Mouse (Mus musculus): ENCODE data around the gene Gm21680. TPM values are rescaled to one million over a fixed set of nuclear protein-coding genes. Genes with fewer than 3 reads are reported as not detected.
"Not testable (repeated sequence)": the region's sequence is repeated elsewhere in the genome, so short reads cannot be mapped to it uniquely, and the experiment has no call there.

Gene Gm21680
- total RNA-seq (2014; rRNA removed) (not detected in 2 replicates), polyA plus RNA-seq (2012; rRNA removed) (not detected in 2 replicates)

DNA sequence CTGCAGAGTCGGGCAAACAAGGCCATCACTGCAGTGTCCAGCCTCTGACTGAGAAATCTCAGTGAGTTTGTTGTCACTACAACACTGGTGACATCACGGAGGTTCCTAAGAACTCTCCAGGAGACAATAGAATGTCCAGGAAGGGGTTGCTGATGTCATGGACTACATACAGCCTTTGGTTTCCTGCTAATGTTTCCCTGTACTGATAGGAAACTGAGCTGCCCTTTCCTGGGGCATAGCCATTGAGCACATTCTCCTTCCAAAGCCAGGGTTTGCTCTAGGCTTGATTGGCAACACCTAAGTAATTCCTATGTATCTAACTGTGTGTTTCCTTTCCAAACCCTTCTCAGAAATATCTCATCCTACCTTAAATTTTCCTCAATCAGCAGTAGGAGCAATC, at the start of gene Gm21680:
Gm21680 (minus strand) TSS at position 101 of the 400 bp plus-strand sequence.
- not testable (repeated sequence) for H3K4me1 ChIP-seq (ENCODE audit: control insufficient read depth, insufficient read depth, low read length); H3K36me3 ChIP-seq (ENCODE audit: control insufficient read depth, insufficient read depth, low read length); H3K27me3 ChIP-seq (ENCODE audit: control insufficient read depth, insufficient read depth, low read length); H3K9ac ChIP-seq (ENCODE audit: low read depth, low read length); H3K4me3 ChIP-seq (ENCODE audit: insufficient read depth, low read depth, low read length); H3K79me2 ChIP-seq (ENCODE audit: control insufficient read depth, insufficient read depth, low read length); DNase-seq (ENCODE audit: extremely low read depth, low read depth, low spot score); H3K27ac ChIP-seq (replicated peaks; ENCODE audit: insufficient read depth, low read depth, low read length)
- WGBS = no CpG with 5 or more reads among the region's 2 CpGs

DNA sequence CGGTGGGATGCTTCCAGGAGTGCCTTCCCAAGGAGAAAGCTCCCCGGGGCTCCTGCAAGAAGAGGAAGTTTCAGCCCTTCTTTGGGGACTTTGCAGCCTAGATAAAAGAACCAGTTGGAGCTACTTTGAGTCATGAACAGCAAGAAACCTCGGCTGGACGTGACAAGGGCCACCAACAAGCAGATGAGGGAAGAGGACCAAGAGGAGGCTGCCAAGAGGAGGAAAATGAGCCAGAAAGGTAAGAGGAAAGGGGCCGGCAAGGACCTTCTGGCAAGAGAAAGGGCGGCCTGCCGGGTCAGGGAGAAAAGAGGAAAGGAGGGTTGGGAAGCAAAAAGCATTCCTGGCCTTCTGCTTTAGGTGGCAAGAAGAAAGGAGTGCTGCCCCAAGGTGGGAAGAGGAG, 35.2 kb upstream of the Gm21680 start:
- H3K36me3 ChIP-seq (ENCODE audit: control insufficient read depth, insufficient read depth, low read length); H3K4me3 ChIP-seq (ENCODE audit: insufficient read depth, low read depth, low read length); H3K79me2 ChIP-seq (ENCODE audit: control insufficient read depth, insufficient read depth, low read length); H3K9ac ChIP-seq (ENCODE audit: low read depth, low read length); H3K4me1 ChIP-seq (ENCODE audit: control insufficient read depth, insufficient read depth, low read length); DNase-seq (ENCODE audit: extremely low read depth, low read depth, low spot score); H3K27ac ChIP-seq (replicated peaks; ENCODE audit: insufficient read depth, low read depth, low read length); H3K27me3 ChIP-seq (ENCODE audit: control insufficient read depth, insufficient read depth, low read length): not testable (repeated sequence)
- WGBS = 58% methylated on average over 7 of the region's 7 CpGs

- H3K4me3 ChIP-seq (ENCODE audit: insufficient read depth, low read depth, low read length); H3K9ac ChIP-seq (ENCODE audit: low read depth, low read length); H3K4me1 ChIP-seq (ENCODE audit: control insufficient read depth, insufficient read depth, low read length); DNase-seq (ENCODE audit: extremely low read depth, low read depth, low spot score); H3K27ac ChIP-seq (replicated peaks; ENCODE audit: insufficient read depth, low read depth, low read length); H3K36me3 ChIP-seq (ENCODE audit: control insufficient read depth, insufficient read depth, low read length); H3K79me2 ChIP-seq (ENCODE audit: control insufficient read depth, insufficient read depth, low read length); H3K27me3 ChIP-seq (ENCODE audit: control insufficient read depth, insufficient read depth, low read length): not testable (repeated sequence)
- 16% methylated on average over 45 of the region's 45 CpGs for WGBS
Measured at GRCm38 (mm10) chr5:26006937-26007695, 34.7 kb upstream of the Gm21680 start.

- not testable (repeated sequence) for DNase-seq (ENCODE audit: extremely low read depth, low read depth, low spot score); H3K9ac ChIP-seq (ENCODE audit: low read depth, low read length); H3K36me3 ChIP-seq (ENCODE audit: control insufficient read depth, insufficient read depth, low read length); H3K79me2 ChIP-seq (ENCODE audit: control insufficient read depth, insufficient read depth, low read length); H3K27ac ChIP-seq (replicated peaks; ENCODE audit: insufficient read depth, low read depth, low read length); H3K4me3 ChIP-seq (ENCODE audit: insufficient read depth, low read depth, low read length); H3K27me3 ChIP-seq (ENCODE audit: control insufficient read depth, insufficient read depth, low read length); H3K4me1 ChIP-seq (ENCODE audit: control insufficient read depth, insufficient read depth, low read length)
- WGBS = 94% methylated on average over 1 of the region's 2 CpGs
Measured at GRCm38 (mm10) chr5:26004698-26005097, 32.2 kb upstream of the Gm21680 start, which contains the start of gene Gm1979. TSS of gene Gm1979 (minus strand) at chr5:26004798.

DNA sequence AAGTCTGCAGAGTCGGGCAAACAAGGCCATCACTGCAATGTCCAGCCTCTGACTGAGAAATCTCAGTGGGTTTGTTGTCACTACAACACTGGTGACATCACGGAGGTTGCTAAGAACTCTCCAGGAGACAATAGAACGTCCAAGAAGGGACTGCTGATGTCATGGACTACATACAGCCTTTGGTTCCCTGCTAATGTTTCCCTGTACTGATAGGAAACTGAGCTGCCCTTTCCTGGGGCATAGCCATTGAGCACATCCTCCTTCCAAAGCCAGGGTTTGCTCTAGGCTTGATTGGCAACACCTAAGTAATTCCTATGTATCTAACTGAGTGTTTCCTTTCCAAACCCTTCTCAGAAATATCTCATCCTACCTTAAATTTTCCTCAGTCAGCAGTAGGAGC, 16.1 kb upstream of the Gm21680 start, which contains the start of gene Gm21698:
Gm21698 (minus strand) TSS at position 101 of the 400 bp plus-strand sequence.
- WGBS = no CpG with 5 or more reads among the region's 3 CpGs
- not testable (repeated sequence) for H3K9ac ChIP-seq (ENCODE audit: low read depth, low read length); DNase-seq (ENCODE audit: extremely low read depth, low read depth, low spot score); H3K4me1 ChIP-seq (ENCODE audit: control insufficient read depth, insufficient read depth, low read length); H3K4me3 ChIP-seq (ENCODE audit: insufficient read depth, low read depth, low read length); H3K27me3 ChIP-seq (ENCODE audit: control insufficient read depth, insufficient read depth, low read length); H3K79me2 ChIP-seq (ENCODE audit: control insufficient read depth, insufficient read depth, low read length); H3K27ac ChIP-seq (replicated peaks; ENCODE audit: insufficient read depth, low read depth, low read length); H3K36me3 ChIP-seq (ENCODE audit: control insufficient read depth, insufficient read depth, low read length)

- H3K4me3 ChIP-seq (ENCODE audit: insufficient read depth, low read depth, low read length); H3K36me3 ChIP-seq (ENCODE audit: control insufficient read depth, insufficient read depth, low read length); H3K9ac ChIP-seq (ENCODE audit: low read depth, low read length); DNase-seq (ENCODE audit: extremely low read depth, low read depth, low spot score); H3K27ac ChIP-seq (replicated peaks; ENCODE audit: insufficient read depth, low read depth, low read length); H3K27me3 ChIP-seq (ENCODE audit: control insufficient read depth, insufficient read depth, low read length); H3K4me1 ChIP-seq (ENCODE audit: control insufficient read depth, insufficient read depth, low read length); H3K79me2 ChIP-seq (ENCODE audit: control insufficient read depth, insufficient read depth, low read length): not testable (repeated sequence)
- WGBS = 41% methylated on average over 17 of the region's 17 CpGs
Measured at GRCm38 (mm10) chr5:25957050-25957449, 15.4 kb downstream of the Gm21680 start.

- not testable (repeated sequence) for H3K4me1 ChIP-seq (ENCODE audit: control insufficient read depth, insufficient read depth, low read length); H3K27me3 ChIP-seq (ENCODE audit: control insufficient read depth, insufficient read depth, low read length); H3K79me2 ChIP-seq (ENCODE audit: control insufficient read depth, insufficient read depth, low read length); H3K4me3 ChIP-seq (ENCODE audit: insufficient read depth, low read depth, low read length); H3K27ac ChIP-seq (replicated peaks; ENCODE audit: insufficient read depth, low read depth, low read length); DNase-seq (ENCODE audit: extremely low read depth, low read depth, low spot score); H3K36me3 ChIP-seq (ENCODE audit: control insufficient read depth, insufficient read depth, low read length); H3K9ac ChIP-seq (ENCODE audit: low read depth, low read length)
- 21% methylated on average over 32 of the region's 32 CpGs for WGBS
Measured at GRCm38 (mm10) chr5:25956611-25957010, 15.9 kb downstream of the Gm21680 start.

DNA sequence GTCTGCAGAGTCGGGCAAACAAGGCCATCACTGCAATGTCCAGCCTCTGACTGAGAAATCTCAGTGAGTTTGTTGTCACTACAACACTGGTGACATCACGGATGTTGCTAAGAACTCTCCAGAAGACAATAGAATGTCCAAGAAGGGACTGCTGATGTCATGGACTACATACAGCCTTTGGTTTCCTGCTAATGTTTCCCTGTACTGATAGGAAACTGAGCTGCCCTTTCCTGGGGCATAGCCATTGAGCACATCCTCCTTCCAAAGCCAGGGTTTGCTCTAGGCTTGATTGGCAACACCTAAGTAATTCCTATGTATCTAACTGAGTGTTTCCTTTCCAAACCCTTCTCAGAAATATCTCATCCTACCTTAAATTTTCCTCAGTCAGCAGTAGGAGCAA, 18.1 kb downstream of the Gm21680 start, which contains the start of gene Gm21671:
Gm21671 (minus strand) TSS at position 101 of the 400 bp plus-strand sequence.
- WGBS = 59% methylated on average over 2 of the region's 2 CpGs
- H3K27ac ChIP-seq (replicated peaks; ENCODE audit: insufficient read depth, low read depth, low read length); H3K9ac ChIP-seq (ENCODE audit: low read depth, low read length); H3K36me3 ChIP-seq (ENCODE audit: control insufficient read depth, insufficient read depth, low read length); DNase-seq (ENCODE audit: extremely low read depth, low read depth, low spot score); H3K4me3 ChIP-seq (ENCODE audit: insufficient read depth, low read depth, low read length); H3K4me1 ChIP-seq (ENCODE audit: control insufficient read depth, insufficient read depth, low read length); H3K79me2 ChIP-seq (ENCODE audit: control insufficient read depth, insufficient read depth, low read length); H3K27me3 ChIP-seq (ENCODE audit: control insufficient read depth, insufficient read depth, low read length): not testable (repeated sequence)

GRCm38 (mm10) chr5:25945391-25945790, 27.1 kb downstream of the Gm21680 start:
- DNase-seq (ENCODE audit: extremely low read depth, low read depth, low spot score); H3K36me3 ChIP-seq (ENCODE audit: control insufficient read depth, insufficient read depth, low read length); H3K79me2 ChIP-seq (ENCODE audit: control insufficient read depth, insufficient read depth, low read length); H3K27me3 ChIP-seq (ENCODE audit: control insufficient read depth, insufficient read depth, low read length); H3K27ac ChIP-seq (replicated peaks; ENCODE audit: insufficient read depth, low read depth, low read length); H3K4me3 ChIP-seq (ENCODE audit: insufficient read depth, low read depth, low read length); H3K9ac ChIP-seq (ENCODE audit: low read depth, low read length); H3K4me1 ChIP-seq (ENCODE audit: control insufficient read depth, insufficient read depth, low read length): not testable (repeated sequence)
- WGBS = 82% methylated on average over 2 of the region's 2 CpGs

Data from liver, adult 2 months (tissue).